Mouse (Mus musculus) adrenal gland, postnatal 14 days (tissue): Measurements from ENCODE around the gene Snrpa1. TPM values are rescaled to one million over a fixed set of nuclear protein-coding genes. Genes with fewer than 3 reads are reported as not detected.
"Not testable (repeated sequence)": the region's sequence is repeated elsewhere in the genome, so short reads cannot be mapped to it uniquely, and the experiment has no call there.

ENCODE experiments used
- DNase-seq: peaks from one replicate; pipeline ENCODE4 v3.0.0; 2021; ENCODE audit warnings: mixed read lengths
- long read RNA-seq, 2 experiments: library from polyadenylated mRNA; stranded (forward); transcript quantifications; one replicate each; pipeline ENCODE4 v2.0.0; 2021
- total RNA-seq: library from RNA; stranded (reverse); gene quantifications from 2 replicates; pipeline ENCODE4 v1.2.3, GENCODE M21; 2021

Snrpa1 gene
- 36.2 and 41.7 TPM in 2 replicates for total RNA-seq
- long read RNA-seq, experiment 1, transcript Snrpa1-206 (9 exons, 1,248 nt), result major isoform, 44 of 77 reads
- long read RNA-seq, experiment 1, partial matches to known transcripts, result 16 of 77 reads
- long read RNA-seq, experiment 1, other reads (novel, unspliced or antisense), result 15 of 77 reads
- long read RNA-seq, experiment 2, transcript Snrpa1-206 (9 exons, 1,248 nt), result major isoform, 31 of 49 reads
- long read RNA-seq, experiment 2, partial matches to known transcripts, result 10 of 49 reads
- long read RNA-seq, experiment 2, other reads (novel, unspliced or antisense), result 6 of 49 reads

- no peak for DNase-seq
Measured at GRCm38 (mm10) chr7:66058703-66059102, at the start of gene Snrpa1. Gene Snrpa1, plus strand, starts transcription at chr7:66059003.

- DNase-seq, result no peak
Measured at GRCm38 (mm10) chr7:66010518-66010917, 48.3 kb upstream of the Snrpa1 start.

- DNase-seq, result no peak
Measured at GRCm38 (mm10) chr7:66027747-66028146, 31.1 kb upstream of the Snrpa1 start.

- DNase-seq, result peak; percentile 28
Measured at GRCm38 (mm10) chr7:66028766-66029512, 29.9 kb upstream of the Snrpa1 start.

- no peak for DNase-seq
Measured at GRCm38 (mm10) chr7:66036809-66037208, 22.0 kb upstream of the Snrpa1 start.

GRCm38 (mm10) chr7:66038261-66038660, 20.5 kb upstream of the Snrpa1 start:
- DNase-seq, result no peak

GRCm38 (mm10) chr7:66038730-66039129, 20.1 kb upstream of the Snrpa1 start:
- DNase-seq, result no peak

- no peak for DNase-seq
Measured at GRCm38 (mm10) chr7:66040026-66040814, 18.6 kb upstream of the Snrpa1 start.

GRCm38 (mm10) chr7:66043552-66044459, 15.0 kb upstream of the Snrpa1 start, which contains the start of gene Gm45213:
Gene Gm45213, plus strand, starts transcription at chr7:66043602.
- no peak for DNase-seq

- DNase-seq, result no peak
Measured at GRCm38 (mm10) chr7:66044617-66045016, 14.2 kb upstream of the Snrpa1 start.

- DNase-seq, result peak; percentile 42
Measured at GRCm38 (mm10) chr7:66046921-66047918, 11.6 kb upstream of the Snrpa1 start.

- DNase-seq, result no peak
Measured at GRCm38 (mm10) chr7:66047975-66048374, 10.8 kb upstream of the Snrpa1 start.

- no peak for DNase-seq
Measured at GRCm38 (mm10) chr7:66048446-66049230, 10.2 kb upstream of the Snrpa1 start.

- DNase-seq, result no peak
Measured at GRCm38 (mm10) chr7:66053946-66054483, 4.8 kb upstream of the Snrpa1 start.

GRCm38 (mm10) chr7:66055356-66055755, 3.4 kb upstream of the Snrpa1 start:
- DNase-seq, result not testable (repeated sequence)

- peak; percentile 94 for DNase-seq
Measured at GRCm38 (mm10) chr7:66060066-66060956, 1.5 kb downstream of the Snrpa1 start.

- DNase-seq, result no peak
Measured at GRCm38 (mm10) chr7:66061057-66061456, 2.3 kb downstream of the Snrpa1 start.

- DNase-seq, result no peak
Measured at GRCm38 (mm10) chr7:66076411-66076810, 17.6 kb downstream of the Snrpa1 start.
